Mouse (Mus musculus): ENCODE measurements around the gene Hes2.

GRCm38 (mm10) chr4:152124361-152124961 lies 34.2 kb upstream of the Hes2 start:
- TF ChIP-seq POLR2A (IDR thresholded peaks at IDR 0.05; ENCODE audit: borderline replicate concordance, extremely low read depth, low read depth, low read length) (no peak), CTCF (IDR thresholded peaks at IDR 0.05; ENCODE audit: insufficient read depth, low read length) (no peak)

All from lung, adult 2 months (tissue).